Comparison of ENCODE assay signal across 22 mouse cellular contexts in genomic region chr11:108114091-108114490, GRCm38 (mm10).
DNase-seq lines count a peak whose midpoint lies in the region; ATAC-seq and TF ChIP-seq lines count a peak whose summit lies in the region.
"Had no signal": no experiment of that assay in that cellular context is flagged by ENCODE, and none has a peak within 500 bp of the region (broad histone marks: within the 10 kb centered on the region; RNA-seq: fewer than 3 reads in every experiment).

No protein-coding gene starts in this region.

- H3K27ac ChIP-seq in CH12.LX (ENCODE audit: insufficient read depth, low read depth) = no peak overlapping the region
- no peak overlapping the region for H3K27ac ChIP-seq in intestine, postnatal 0 days (ENCODE audit: low read depth, low read length)
- no peak overlapping the region for H3K27ac ChIP-seq in left cerebral cortex, adult 2 months

- no peaks in the 10 kb centered on the region for H3K9me3 ChIP-seq in CH12.LX (replicated peaks; ENCODE audit: low read length)
- H3K9me3 ChIP-seq in intestine, postnatal 0 days (ENCODE audit: control insufficient read depth) = no peaks in the 10 kb centered on the region

- no peak overlapping the region for H3K9ac ChIP-seq in CH12.LX (ENCODE audit: insufficient read depth, low read depth)
- H3K9ac ChIP-seq in intestine, postnatal 0 days (ENCODE audit: low read depth, low read length) = no peak overlapping the region

- H3K4me3 ChIP-seq in CH12.LX (replicated peaks in 1 of 3; ENCODE audit: low read depth in 2 of 3, low read length in 2 of 3, poor library complexity in 1 of 3) = no peak overlapping the region
- H3K4me3 ChIP-seq in intestine, postnatal 0 days (ENCODE audit: low read depth, low read length) = no peak overlapping the region
- H3K4me3 ChIP-seq in left cerebral cortex, adult 2 months = no peak overlapping the region

- intact Hi-C loops in left cerebral cortex, adult 2 months (cut with DNase I) = no loop called here

- peak; percentile 14 for DNase-seq in spleen, postnatal 36 days (ENCODE audit: low spot score in 2 of 2)
- DNase-seq in spleen, adult 18-20 months = no peak
- peak; percentile 42 to 50 for DNase-seq in B cell, adult 2 months
- peak; percentile 85 for DNase-seq in CH12.LX (ENCODE audit: extremely low read depth)
- peak; percentile 51 for DNase-seq in splenic B cell, adult 2 months (ENCODE audit: low read depth, low spot score)
- DNase-seq in left cerebral cortex, adult 2 months (ENCODE audit: extremely low spot score in 1 of 2, low spot score in 2 of 2) = no peak
- DNase-seq in embryo, embryonic 9.5 days (ENCODE audit: extremely low spot score) = no peak
- DNase-seq: adrenal gland, adult 2 months; adrenal gland, adult 8-10 months; adrenal gland, postnatal 10 days; adrenal gland, postnatal 14 days; adrenal gland, postnatal 25 days; adrenal gland, postnatal 36 days; cerebellum, adult 11 months; cerebellum, adult 11-12 months; cerebellum, adult 18-20 months; cerebellum, adult 2 months had no signal

- no peak for TF ChIP-seq CTCF in CH12.LX (conservative IDR thresholded peaks at IDR 0.05 in 1 of 2, IDR thresholded peaks at IDR 0.05 in 1 of 2; ENCODE audit: low read depth in 2 of 2, low read length in 2 of 2)
- no peak for TF ChIP-seq CTCF in intestine, postnatal 0 days (IDR thresholded peaks at IDR 0.05; ENCODE audit: low read depth)
- no peak for TF ChIP-seq CTCF in left cerebral cortex, adult 2 months (IDR thresholded peaks at IDR 0.05)

- TF ChIP-seq RAD21 in CH12.LX (IDR thresholded peaks at IDR 0.05; ENCODE audit: low read depth, low read length) = no peak

- H3K27me3 ChIP-seq in CH12.LX (replicated peaks) = no peaks in the 10 kb centered on the region
- no peaks in the 10 kb centered on the region for H3K27me3 ChIP-seq in splenic B cell, adult 2 months (ENCODE audit: control insufficient read depth, insufficient read depth, low read length, poor library complexity, severe bottlenecking)
- H3K27me3 ChIP-seq in intestine, postnatal 0 days (replicated peaks; ENCODE audit: control insufficient read depth, insufficient read depth, low read length) = no peaks in the 10 kb centered on the region
- H3K27me3 ChIP-seq: Patski had no signal

- peaks cover 15 to 54% of the 10 kb centered on the region in 2 experiments for H3K4me1 ChIP-seq in CH12.LX (ENCODE audit: control insufficient read depth in 1 of 2, insufficient read depth in 2 of 2)
- H3K4me1 ChIP-seq in intestine, postnatal 0 days (replicated peaks; ENCODE audit: control insufficient read depth, insufficient read depth, low read length) = no peaks in the 10 kb centered on the region

- dilution Hi-C loops in CH12.LX (cut with MboI; ENCODE audit: extremely low pct_ligation_motif_present, extremely low pct_unique_long_range_greater_than_20kb, low sequenced_read_pairs) = no loop called here

- no peaks in the 10 kb centered on the region for H3K79me2 ChIP-seq in CH12.LX (replicated peaks; ENCODE audit: control insufficient read depth, extremely low read depth, insufficient read depth, poor library complexity, severe bottlenecking)

- peaks cover 2 to 33% of the 10 kb centered on the region in 2 experiments for H3K36me3 ChIP-seq in CH12.LX (replicated peaks in 1 of 2; ENCODE audit: control insufficient read depth in 1 of 2, insufficient read depth in 1 of 2, low read length in 1 of 2)
- no peaks in the 10 kb centered on the region for H3K36me3 ChIP-seq in splenic B cell, adult 2 months (ENCODE audit: control insufficient read depth, insufficient read depth, low read length, poor library complexity, severe bottlenecking)
- H3K36me3 ChIP-seq in intestine, postnatal 0 days (ENCODE audit: control insufficient read depth, insufficient read depth) = no peaks in the 10 kb centered on the region
- H3K36me3 ChIP-seq: G1E had no signal

- WGBS in intestine, postnatal 0 days = 96% methylated on average over 3 of the region's 3 CpGs

- no peak for TF ChIP-seq EP300 in CH12.LX (IDR thresholded peaks at IDR 0.05; ENCODE audit: low read length)

- ATAC-seq in intestine, postnatal 0 days = no peak
- ATAC-seq: activated CD4-positive, CD25-positive, alpha-beta regulatory T cell, adult 4 months; CD4-positive, CD25-positive, alpha-beta regulatory T cell, adult 4 months; Patski had no signal

- in situ Hi-C loops in CH12.LX (cut with MboI; ENCODE audit: low pct_ligation_motif_present, low pct_unique_long_range_greater_than_20kb, low sequenced_read_pairs) = no loop called here

- TF ChIP-seq POLR2A in CH12.LX (IDR thresholded peaks at IDR 0.05; ENCODE audit: low read depth, low read length) = no peak

- H3K4me2 ChIP-seq in CH12.LX (ENCODE audit: insufficient read depth, low read depth, poor library complexity, severe bottlenecking) = no peak overlapping the region
- no peak overlapping the region for H3K4me2 ChIP-seq in intestine, postnatal 0 days (replicated peaks; ENCODE audit: low read depth)

TF ChIP-seq in CH12.LX, 34 proteins besides CTCF, POLR2A, EP300 and RAD21:
- TF ChIP-seq ETS1 (conservative IDR thresholded peaks at IDR 0.05; ENCODE audit: low read depth, low read length) = peak; percentile 37; the same call in 1 of the 2 replicates
- TF ChIP-seq POLR2AphosphoS2 (IDR thresholded peaks at IDR 0.05; ENCODE audit: low read depth, low read length) = no peak
- TF ChIP-seq MEF2A (IDR thresholded peaks at IDR 0.05; ENCODE audit: borderline replicate concordance, low read depth, low read length) = no peak
- TF ChIP-seq KAT2A (IDR thresholded peaks at IDR 0.05; ENCODE audit: insufficient replicate concordance, low read length) = no peak
- no peak for TF ChIP-seq NRF1 (IDR thresholded peaks at IDR 0.05; ENCODE audit: low read depth, low read length)
- no peak for TF ChIP-seq SMC3 (IDR thresholded peaks at IDR 0.05; ENCODE audit: low read depth, low read length)
- TF ChIP-seq ELF1 (IDR thresholded peaks at IDR 0.05; ENCODE audit: low read depth, low read length) = peak; percentile 22; the same call in 1 of the 2 replicates
- TF ChIP-seq JUN (IDR thresholded peaks at IDR 0.05; ENCODE audit: insufficient read depth, low read depth, low read length) = no peak
- TF ChIP-seq ZC3H11A (IDR thresholded peaks at IDR 0.05; ENCODE audit: low read depth, low read length) = no peak
- TF ChIP-seq BHLHE40 (IDR thresholded peaks at IDR 0.05; ENCODE audit: low read depth, low read length) = 0 out of 2 replicates have a peak, but pooled peaks have one; percentile 37
- no peak for TF ChIP-seq SIN3A (IDR thresholded peaks at IDR 0.05; ENCODE audit: low read length)
- no peak for TF ChIP-seq HCFC1 (IDR thresholded peaks at IDR 0.05; ENCODE audit: low read depth, low read length)
- TF ChIP-seq USF1 (IDR thresholded peaks at IDR 0.05; ENCODE audit: low read depth, low read length) = no peak
- TF ChIP-seq ZNF384 (IDR thresholded peaks at IDR 0.05; ENCODE audit: low read depth, low read length) = no peak
- no peak for TF ChIP-seq PAX5 (IDR thresholded peaks at IDR 0.05; ENCODE audit: low read length)
- no peak for TF ChIP-seq MAZ (IDR thresholded peaks at IDR 0.05; ENCODE audit: low read depth, low read length)
- no peak for TF ChIP-seq CHD1 (IDR thresholded peaks at IDR 0.05; ENCODE audit: low read depth, low read length)
- no peak for TF ChIP-seq RCOR1 (conservative IDR thresholded peaks at IDR 0.05; ENCODE audit: low read depth, low read length)

Comparison
In these comparisons a context has a peak if more than half of its experiments do, and no peak if none do; other contexts are left out.
1. DNase-seq: peak in spleen, postnatal 36 days (2 of 2), B cell, adult 2 months (2 of 2), CH12.LX (single experiment) and splenic B cell, adult 2 months (single experiment); none in spleen, adult 18-20 months (0 of 2), left cerebral cortex, adult 2 months (0 of 2) and embryo, embryonic 9.5 days (single experiment).